Mouse (Mus musculus) midbrain, embryonic 13.5 days (tissue): Measurements from ENCODE around the gene Zmynd11. TPM values are rescaled to one million over a fixed set of nuclear protein-coding genes. Genes with fewer than 3 reads are reported as not detected.

ENCODE experiments used
- ATAC-seq: fragments of 200-750 bp; cut with Nextera tagmentation; 2 replicates; pipeline ENCODE4 v1.8.0; 2017; ENCODE audit warnings: mild to moderate bottlenecking, moderate TSS enrichment, moderate library complexity
- H3K27ac ChIP-seq: fragments of 300-500 bp; sonication (generic); 2 replicates; pipeline ENCODE4 v1.5.1; 2015; ENCODE audit warnings: inconsistent platforms, mild to moderate bottlenecking, moderate library complexity
- H3K27me3 ChIP-seq: fragments of 300-500 bp; sonication (generic); 2 replicates; pipeline ENCODE4 v1.6.1; 2015; ENCODE audit warnings: mild to moderate bottlenecking, inconsistent platforms
- H3K36me3 ChIP-seq: fragments of 300-500 bp; sonication (generic); 2 replicates; pipeline ENCODE4 v1.6.1; 2015; ENCODE audit warnings: mild to moderate bottlenecking, inconsistent platforms
- H3K4me1 ChIP-seq: fragments of 300-500 bp; sonication (generic); replicated peaks from 2 replicates; pipeline ENCODE4 v1.6.1; 2015; ENCODE audit warnings: inconsistent platforms
- H3K4me2 ChIP-seq: fragments of 300-500 bp; sonication (generic); replicated peaks from 2 replicates; pipeline ENCODE4 v1.6.1; 2015; ENCODE audit warnings: moderate library complexity, mild to moderate bottlenecking, inconsistent platforms
- H3K4me3 ChIP-seq: fragments of 300-500 bp; sonication (generic); replicated peaks from 2 replicates; pipeline ENCODE4 v1.5.1; 2015; ENCODE audit warnings: mild to moderate bottlenecking, inconsistent platforms
- H3K9ac ChIP-seq: fragments of 300-500 bp; sonication (generic); replicated peaks from 2 replicates; pipeline ENCODE4 v1.6.1; 2015; ENCODE audit warnings: mild to moderate bottlenecking, inconsistent platforms
- H3K9me3 ChIP-seq: fragments of 300-500 bp; sonication (generic); 2 replicates; pipeline ENCODE4 v1.6.1; 2016; ENCODE audit warnings: mild to moderate bottlenecking, inconsistent platforms
- WGBS: fragments of 180-500 bp; shearing (Covaris S2); methylation state at CpG from one replicate; pipeline ENCODE4 v1.1.7; 2015; 5-methylcytosine and 5-hydroxymethylcytosine counted together
- polyA plus RNA-seq: library from polyadenylated mRNA; unstranded; fragments of >200 nt; fragmentation: Nextera tagmentation; extraction: Ambion mirVana; gene quantifications from 2 replicates; pipeline ENCODE4 v1.2.1, GENCODE M21; 2015

The Zmynd11 gene
- polyA plus RNA-seq, 1 experiment from 2014 or later = 150 TPM

- H3K27ac ChIP-seq = no peak overlapping the region
- peaks cover 25% of the 10 kb centered on the region for H3K36me3 ChIP-seq
- ATAC-seq = no peak
- H3K27me3 ChIP-seq = no peaks in the 10 kb centered on the region
- H3K4me1 ChIP-seq = no peaks in the 10 kb centered on the region
- no peaks in the 10 kb centered on the region for H3K9me3 ChIP-seq
- WGBS = 98% methylated on average over 1 of the region's 1 CpGs
- H3K4me3 ChIP-seq = no peak overlapping the region
- no peak overlapping the region for H3K9ac ChIP-seq
- H3K4me2 ChIP-seq = no peak overlapping the region
Measured at GRCm38 (mm10) chr13:9712409-9712808, 52.7 kb downstream of the Zmynd11 start.

- ATAC-seq = no peak
- no peak overlapping the region for H3K9ac ChIP-seq
- H3K27ac ChIP-seq = no peak overlapping the region
- H3K27me3 ChIP-seq = no peaks in the 10 kb centered on the region
- 92% methylated on average over 7 of the region's 7 CpGs for WGBS
- peaks cover 17% of the 10 kb centered on the region for H3K36me3 ChIP-seq
- H3K4me3 ChIP-seq = no peak overlapping the region
- no peaks in the 10 kb centered on the region for H3K9me3 ChIP-seq
- H3K4me1 ChIP-seq = no peaks in the 10 kb centered on the region
- no peak overlapping the region for H3K4me2 ChIP-seq
Measured at GRCm38 (mm10) chr13:9708433-9709240, 56.5 kb downstream of the Zmynd11 start.

GRCm38 (mm10) chr13:9706720-9707119 is 58.4 kb downstream of the Zmynd11 start:
- no peak for ATAC-seq

GRCm38 (mm10) chr13:9702615-9703235 is 62.4 kb downstream of the Zmynd11 start:
- peaks cover 8% of the 10 kb centered on the region for H3K36me3 ChIP-seq
- WGBS = 75% methylated on average over 12 of the region's 12 CpGs
- H3K4me1 ChIP-seq = no peaks in the 10 kb centered on the region
- H3K4me2 ChIP-seq = no peak overlapping the region
- H3K4me3 ChIP-seq = no peak overlapping the region
- no peaks in the 10 kb centered on the region for H3K27me3 ChIP-seq
- H3K9me3 ChIP-seq = no peaks in the 10 kb centered on the region
- ATAC-seq = no peak
- no peak overlapping the region for H3K9ac ChIP-seq
- H3K27ac ChIP-seq = no peak overlapping the region

More at GRCm38 (mm10) chr13:9706720-9707119, 58.4 kb downstream of the Zmynd11 start:
- Histone ChIP-seq H3K9ac (no peak overlapping the region), H3K4me1 (no peaks in the 10 kb centered on the region), H3K27ac (no peak overlapping the region), H3K36me3 (peaks cover 15% of the 10 kb centered on the region), H3K9me3 (no peaks in the 10 kb centered on the region), H3K4me3 (no peak overlapping the region), H3K27me3 (no peaks in the 10 kb centered on the region), H3K4me2 (no peak overlapping the region)
- 95% methylated on average over 8 of the region's 8 CpGs for WGBS

GRCm38 (mm10) chr13:9697340-9697739 is 67.8 kb downstream of the Zmynd11 start:
- Histone ChIP-seq H3K27me3 (no peaks in the 10 kb centered on the region), H3K9me3 (no peaks in the 10 kb centered on the region), H3K27ac (no peak overlapping the region), H3K36me3 (peaks cover 49% of the 10 kb centered on the region), H3K9ac (no peak overlapping the region), H3K4me1 (no peaks in the 10 kb centered on the region), H3K4me2 (no peak overlapping the region), H3K4me3 (no peak overlapping the region)
- ATAC-seq = no peak
- WGBS = 98% methylated on average over 4 of the region's 4 CpGs

GRCm38 (mm10) chr13:9695809-9696208 is 69.3 kb downstream of the Zmynd11 start:
- H3K4me3 ChIP-seq = no peak overlapping the region
- H3K27ac ChIP-seq = no peak overlapping the region
- no peaks in the 10 kb centered on the region for H3K27me3 ChIP-seq
- no peaks in the 10 kb centered on the region for H3K9me3 ChIP-seq
- H3K4me1 ChIP-seq = no peaks in the 10 kb centered on the region
- H3K4me2 ChIP-seq = no peak overlapping the region
- peaks cover 62% of the 10 kb centered on the region for H3K36me3 ChIP-seq
- no peak overlapping the region for H3K9ac ChIP-seq
- no peak for ATAC-seq

GRCm38 (mm10) chr13:9695403-9695802 is 69.7 kb downstream of the Zmynd11 start:
- Histone ChIP-seq H3K9ac (no peak overlapping the region), H3K9me3 (no peaks in the 10 kb centered on the region), H3K27ac (no peak overlapping the region), H3K4me1 (no peaks in the 10 kb centered on the region), H3K4me3 (no peak overlapping the region), H3K27me3 (no peaks in the 10 kb centered on the region), H3K36me3 (peaks cover 67% of the 10 kb centered on the region), H3K4me2 (no peak overlapping the region)
- no peak for ATAC-seq
- 90% methylated on average over 4 of the region's 4 CpGs for WGBS

GRCm38 (mm10) chr13:9694651-9695050 is 70.5 kb downstream of the Zmynd11 start:
- Histone ChIP-seq H3K9me3 (no peaks in the 10 kb centered on the region), H3K4me3 (no peak overlapping the region), H3K27ac (no peak overlapping the region), H3K9ac (no peak overlapping the region), H3K4me1 (no peaks in the 10 kb centered on the region), H3K27me3 (no peaks in the 10 kb centered on the region), H3K36me3 (peaks cover 73% of the 10 kb centered on the region), H3K4me2 (no peak overlapping the region)
- 94% methylated on average over 6 of the region's 6 CpGs for WGBS
- ATAC-seq = no peak

- Histone ChIP-seq H3K4me3 (no peak overlapping the region), H3K4me1 (no peaks in the 10 kb centered on the region), H3K9ac (no peak overlapping the region), H3K4me2 (no peak overlapping the region), H3K27me3 (no peaks in the 10 kb centered on the region), H3K27ac (no peak overlapping the region), H3K9me3 (no peaks in the 10 kb centered on the region), H3K36me3 (peaks cover 87% of the 10 kb centered on the region)
- ATAC-seq = no peak
- 84% methylated on average over 3 of the region's 3 CpGs for WGBS
Measured at GRCm38 (mm10) chr13:9692876-9693275, 72.3 kb downstream of the Zmynd11 start.

- Histone ChIP-seq H3K27me3 (no peaks in the 10 kb centered on the region), H3K4me2 (no peak overlapping the region), H3K9ac (no peak overlapping the region), H3K36me3 (peaks cover 86% of the 10 kb centered on the region), H3K27ac (no peak overlapping the region), H3K4me1 (no peaks in the 10 kb centered on the region), H3K9me3 (no peaks in the 10 kb centered on the region), H3K4me3 (no peak overlapping the region)
- 94% methylated on average over 16 of the region's 16 CpGs for WGBS
- ATAC-seq = no peak
Measured at GRCm38 (mm10) chr13:9689366-9689765, 75.8 kb downstream of the Zmynd11 start.

GRCm38 (mm10) chr13:9686765-9687164 is 78.4 kb downstream of the Zmynd11 start:
- WGBS = 91% methylated on average over 11 of the region's 11 CpGs
- peaks cover 91% of the 10 kb centered on the region for H3K36me3 ChIP-seq
- peak; percentile 10; the same call in 1 of the 2 replicates for ATAC-seq
- no peak overlapping the region for H3K27ac ChIP-seq
- no peak overlapping the region for H3K4me3 ChIP-seq
- no peak overlapping the region for H3K9ac ChIP-seq
- no peak overlapping the region for H3K4me2 ChIP-seq
- no peaks in the 10 kb centered on the region for H3K4me1 ChIP-seq
- H3K27me3 ChIP-seq = no peaks in the 10 kb centered on the region
- no peaks in the 10 kb centered on the region for H3K9me3 ChIP-seq

GRCm38 (mm10) chr13:9686261-9686660 is 78.9 kb downstream of the Zmynd11 start:
- no peak for ATAC-seq
- no peak overlapping the region for H3K9ac ChIP-seq
- H3K27ac ChIP-seq = no peak overlapping the region
- WGBS = 94% methylated on average over 7 of the region's 7 CpGs
- H3K9me3 ChIP-seq = no peaks in the 10 kb centered on the region
- H3K4me3 ChIP-seq = no peak overlapping the region
- H3K27me3 ChIP-seq = no peaks in the 10 kb centered on the region
- no peaks in the 10 kb centered on the region for H3K4me1 ChIP-seq
- no peak overlapping the region for H3K4me2 ChIP-seq
- H3K36me3 ChIP-seq = peaks cover 91% of the 10 kb centered on the region
